Mouse (Mus musculus): Measurements from ENCODE around the gene Fmo5. TPM values are rescaled to one million over a fixed set of nuclear protein-coding genes. Genes with fewer than 3 reads are reported as not detected.

The Fmo5 gene
- polyA plus RNA-seq, 1 experiment = 20.1 TPM

DNA sequence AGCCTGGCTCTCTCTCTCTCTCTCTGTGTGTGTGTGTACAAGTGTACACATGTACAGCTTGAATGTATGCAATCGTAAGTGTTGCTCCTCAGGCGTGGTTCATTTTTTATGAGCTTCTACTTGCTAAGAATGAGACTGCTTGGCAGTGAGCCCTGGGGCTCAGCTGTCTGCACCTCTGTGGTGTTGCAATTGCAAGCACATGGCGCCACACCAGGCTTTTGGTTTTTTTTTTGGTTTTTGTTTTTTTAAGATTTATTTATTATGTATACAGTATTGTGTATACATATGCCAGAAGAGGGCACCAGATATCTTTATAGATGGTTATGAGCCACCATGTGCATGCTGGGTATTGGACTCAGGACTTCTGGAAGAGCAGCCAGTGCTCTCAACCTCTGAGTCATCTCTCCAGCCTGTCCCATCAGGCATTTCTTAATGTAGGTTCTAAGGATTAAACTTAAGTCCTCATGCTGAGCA lies 5.7 kb downstream of the Fmo5 start:
- TF ChIP-seq CTCF (IDR thresholded peaks at IDR 0.05; ENCODE audit: control insufficient read depth, insufficient read depth, low read length) (no peak), POLR2A (IDR thresholded peaks at IDR 0.05; ENCODE audit: borderline replicate concordance, control insufficient read depth, low read depth, low read length) (no peak)
- Histone ChIP-seq H3K4me3 (replicated peaks; ENCODE audit: control insufficient read depth, low read depth, low read length) (no peak overlapping the region), H3K27ac (ENCODE audit: control insufficient read depth, insufficient read depth, low read depth, low read length, poor library complexity) (no peak overlapping the region), H3K4me1 (ENCODE audit: control insufficient read depth, insufficient read depth, low read length) (peaks cover 5% of the 10 kb centered on the region; the same call in 1 of the 2 replicates)
- 29% methylated on average over 3 of the region's 3 CpGs for WGBS

DNA sequence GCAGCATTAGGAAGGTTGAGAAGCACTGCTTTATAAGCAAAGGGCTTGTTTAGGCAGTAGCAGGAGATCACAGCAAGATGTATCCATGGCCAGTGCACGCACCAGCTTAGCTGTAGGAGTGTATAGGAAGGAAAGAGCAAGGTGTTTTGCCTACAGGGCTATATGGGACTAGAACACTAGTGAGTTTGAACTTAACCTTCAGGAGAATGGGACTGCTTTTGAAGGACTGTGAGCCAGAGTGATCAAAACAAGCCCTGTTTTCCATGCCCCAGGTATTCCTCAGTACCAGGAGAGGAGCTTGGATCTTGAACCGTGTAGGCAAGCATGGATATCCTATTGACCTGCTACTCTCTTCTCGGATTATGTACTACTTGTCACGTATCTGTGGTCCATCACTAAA lies 12.8 kb downstream of the Fmo5 start:
- TF ChIP-seq POLR2A (IDR thresholded peaks at IDR 0.05; ENCODE audit: borderline replicate concordance, control insufficient read depth, low read depth, low read length) (no peak), CTCF (IDR thresholded peaks at IDR 0.05; ENCODE audit: control insufficient read depth, insufficient read depth, low read length) (no peak)
- 82% methylated on average over 4 of the region's 4 CpGs for WGBS

DNA sequence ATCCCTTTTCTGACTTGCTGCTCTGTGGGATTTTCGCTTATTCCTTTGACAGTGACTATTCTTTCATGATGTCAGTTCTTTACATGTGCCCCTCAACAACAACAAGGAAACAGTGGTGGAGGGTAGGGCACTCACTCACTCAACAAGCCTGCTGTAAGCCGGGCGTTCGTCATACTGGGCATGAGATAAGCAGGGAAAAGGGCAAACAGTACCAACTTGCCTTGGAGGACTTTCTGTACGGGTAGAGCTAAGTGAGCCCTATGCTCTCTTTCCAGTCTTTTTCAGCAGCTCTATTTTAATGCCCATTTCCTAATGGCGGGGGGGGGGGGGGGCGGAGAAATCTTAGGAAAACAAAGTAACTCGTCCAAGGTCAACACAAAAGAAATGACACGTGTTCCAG lies 13.4 kb downstream of the Fmo5 start:
- Histone ChIP-seq H3K4me3 (replicated peaks; ENCODE audit: control insufficient read depth, low read depth, low read length) (no peak overlapping the region), H3K4me1 (ENCODE audit: control insufficient read depth, insufficient read depth, low read length) (no peaks in the 10 kb centered on the region), H3K27ac (ENCODE audit: control insufficient read depth, insufficient read depth, low read depth, low read length, poor library complexity) (no peak overlapping the region)
- no peak for TF ChIP-seq CTCF (IDR thresholded peaks at IDR 0.05; ENCODE audit: control insufficient read depth, insufficient read depth, low read length)
- no peak for TF ChIP-seq POLR2A (IDR thresholded peaks at IDR 0.05; ENCODE audit: borderline replicate concordance, control insufficient read depth, low read depth, low read length)
- 81% methylated on average over 9 of the region's 9 CpGs for WGBS

More for the DNA sequence above, 12.8 kb downstream of the Fmo5 start:
- no peak overlapping the region for H3K4me3 ChIP-seq (replicated peaks; ENCODE audit: control insufficient read depth, low read depth, low read length)
- no peaks in the 10 kb centered on the region for H3K4me1 ChIP-seq (ENCODE audit: control insufficient read depth, insufficient read depth, low read length)
- no peak overlapping the region for H3K27ac ChIP-seq (ENCODE audit: control insufficient read depth, insufficient read depth, low read depth, low read length, poor library complexity)

DNA sequence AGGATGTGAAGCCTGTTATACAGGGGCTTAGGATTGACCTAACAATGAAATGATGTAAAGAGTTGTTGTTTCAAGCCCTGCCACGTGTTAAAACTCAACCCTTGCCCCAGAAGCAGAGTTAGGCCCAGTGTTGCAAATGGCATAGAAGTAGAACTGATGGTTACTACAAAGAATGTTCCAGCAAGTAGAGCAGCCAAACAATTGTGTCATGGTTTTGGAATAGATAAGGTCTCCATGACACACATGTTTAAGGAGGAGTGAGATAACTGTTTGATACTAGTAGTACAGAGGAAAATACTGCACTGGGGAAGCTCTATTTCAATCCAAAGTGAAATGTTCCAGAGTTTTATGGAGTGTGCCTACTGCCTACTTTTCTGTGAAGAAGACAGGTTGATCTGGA lies 19.9 kb downstream of the Fmo5 start:
- H3K4me1 ChIP-seq (ENCODE audit: control insufficient read depth, insufficient read depth, low read length) = no peaks in the 10 kb centered on the region
- TF ChIP-seq POLR2A (IDR thresholded peaks at IDR 0.05; ENCODE audit: borderline replicate concordance, control insufficient read depth, low read depth, low read length) (no peak), CTCF (IDR thresholded peaks at IDR 0.05; ENCODE audit: control insufficient read depth, insufficient read depth, low read length) (no peak)
- WGBS = 64% methylated on average over 1 of the region's 1 CpGs

DNA sequence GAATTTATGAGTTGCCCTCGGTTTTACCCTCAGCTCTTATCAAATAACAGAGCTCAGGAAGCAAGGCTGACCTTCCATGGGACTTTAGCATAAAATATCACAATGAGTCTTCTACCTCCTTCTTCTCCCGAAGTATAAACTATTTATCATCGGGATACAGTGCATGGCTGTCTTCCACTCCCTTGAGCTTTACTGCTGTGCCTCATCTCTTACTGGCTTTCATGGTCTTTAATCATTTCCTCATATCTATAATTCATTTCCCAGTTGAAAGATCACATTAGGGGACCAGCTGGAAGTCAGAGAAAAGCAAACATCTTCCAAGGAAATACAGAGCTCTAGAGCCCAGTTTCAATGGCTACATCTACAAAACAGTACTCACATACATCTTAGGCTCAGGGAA lies 20.4 kb downstream of the Fmo5 start:
- Histone ChIP-seq H3K4me3 (replicated peaks; ENCODE audit: control insufficient read depth, low read depth, low read length) (no peak overlapping the region), H3K27ac (ENCODE audit: control insufficient read depth, insufficient read depth, low read depth, low read length, poor library complexity) (no peak overlapping the region), H3K4me1 (ENCODE audit: control insufficient read depth, insufficient read depth, low read length) (no peaks in the 10 kb centered on the region)
- 76% methylated on average over 3 of the region's 3 CpGs for WGBS
- TF ChIP-seq CTCF (IDR thresholded peaks at IDR 0.05; ENCODE audit: control insufficient read depth, insufficient read depth, low read length) = no peak
- TF ChIP-seq POLR2A (IDR thresholded peaks at IDR 0.05; ENCODE audit: borderline replicate concordance, control insufficient read depth, low read depth, low read length) = no peak

More for the DNA sequence above, 19.9 kb downstream of the Fmo5 start:
- no peak overlapping the region for H3K4me3 ChIP-seq (replicated peaks; ENCODE audit: control insufficient read depth, low read depth, low read length)
- H3K27ac ChIP-seq (ENCODE audit: control insufficient read depth, insufficient read depth, low read depth, low read length, poor library complexity) = no peak overlapping the region

DNA sequence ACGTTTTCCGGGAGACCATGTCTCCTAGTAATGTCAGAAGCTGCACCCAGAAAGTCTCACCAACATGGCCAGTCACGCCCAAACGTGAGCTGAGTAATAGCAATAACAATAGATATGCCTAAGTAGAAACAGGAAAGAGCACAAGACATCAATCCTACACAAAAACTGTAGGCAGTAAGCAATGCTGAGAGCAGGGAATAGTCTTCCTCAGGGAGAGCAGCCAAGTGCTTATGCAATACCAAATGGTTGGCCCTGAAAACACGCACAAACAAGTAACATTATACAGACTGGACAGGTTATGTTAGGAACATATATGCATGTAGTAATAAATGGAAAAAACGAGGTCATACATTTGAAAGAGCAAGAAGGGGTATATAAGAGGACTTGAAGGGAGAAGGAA lies 20.9 kb downstream of the Fmo5 start:
- WGBS = 84% methylated on average over 6 of the region's 6 CpGs
- TF ChIP-seq POLR2A (IDR thresholded peaks at IDR 0.05; ENCODE audit: borderline replicate concordance, control insufficient read depth, low read depth, low read length) (no peak), CTCF (IDR thresholded peaks at IDR 0.05; ENCODE audit: control insufficient read depth, insufficient read depth, low read length) (no peak)
- no peak overlapping the region for H3K4me3 ChIP-seq (replicated peaks; ENCODE audit: control insufficient read depth, low read depth, low read length)
- no peaks in the 10 kb centered on the region for H3K4me1 ChIP-seq (ENCODE audit: control insufficient read depth, insufficient read depth, low read length)
- no peak overlapping the region for H3K27ac ChIP-seq (ENCODE audit: control insufficient read depth, insufficient read depth, low read depth, low read length, poor library complexity)

DNA sequence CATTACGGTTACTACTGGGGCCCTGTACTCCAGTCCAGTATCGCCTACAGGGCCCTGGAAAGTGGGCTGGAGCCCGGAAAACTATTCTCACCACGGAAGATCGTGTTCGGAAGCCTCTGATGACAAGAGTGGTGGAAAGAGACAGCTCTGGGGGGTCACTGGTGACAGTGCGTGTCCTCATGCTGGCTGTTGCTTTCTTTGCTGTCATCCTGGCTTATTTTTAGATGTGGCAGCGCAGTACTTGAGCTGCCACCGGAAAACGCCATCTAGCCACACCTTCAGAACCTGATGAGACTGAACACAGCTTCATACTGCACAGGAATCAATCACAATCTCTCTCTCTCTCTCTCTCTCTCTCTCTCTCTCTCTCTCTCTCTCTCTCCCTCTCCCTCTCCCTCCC lies 23.0 kb downstream of the Fmo5 start:
- WGBS = 85% methylated on average over 10 of the region's 10 CpGs
- Histone ChIP-seq H3K4me1 (ENCODE audit: control insufficient read depth, insufficient read depth, low read length) (no peaks in the 10 kb centered on the region), H3K4me3 (replicated peaks; ENCODE audit: control insufficient read depth, low read depth, low read length) (no peak overlapping the region), H3K27ac (ENCODE audit: control insufficient read depth, insufficient read depth, low read depth, low read length, poor library complexity) (no peak overlapping the region)
- TF ChIP-seq POLR2A (IDR thresholded peaks at IDR 0.05; ENCODE audit: borderline replicate concordance, control insufficient read depth, low read depth, low read length) (no peak), CTCF (IDR thresholded peaks at IDR 0.05; ENCODE audit: control insufficient read depth, insufficient read depth, low read length) (no peak)

DNA sequence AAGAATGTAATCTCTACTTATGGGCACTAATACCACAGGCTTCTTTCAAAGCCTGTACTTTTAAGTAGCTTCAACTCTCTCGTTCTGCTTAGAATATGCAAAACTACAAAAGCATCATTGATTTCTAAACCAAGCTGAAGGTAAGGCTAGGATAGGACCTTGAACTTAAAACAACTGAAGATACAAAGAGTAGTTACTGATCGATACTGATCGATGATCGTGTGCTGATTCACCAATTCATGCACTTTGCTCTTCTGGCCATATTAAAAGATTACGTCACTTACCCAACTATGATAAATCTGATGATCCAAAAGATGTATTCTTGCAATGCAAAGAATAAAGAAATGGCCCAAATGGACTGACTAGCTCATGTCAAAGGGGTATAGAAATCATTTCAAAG lies 25.2 kb downstream of the Fmo5 start:
- WGBS = 86% methylated on average over 5 of the region's 5 CpGs
- Histone ChIP-seq H3K4me1 (ENCODE audit: control insufficient read depth, insufficient read depth, low read length) (no peaks in the 10 kb centered on the region), H3K4me3 (replicated peaks; ENCODE audit: control insufficient read depth, low read depth, low read length) (no peak overlapping the region), H3K27ac (ENCODE audit: control insufficient read depth, insufficient read depth, low read depth, low read length, poor library complexity) (no peak overlapping the region)
- TF ChIP-seq CTCF (IDR thresholded peaks at IDR 0.05; ENCODE audit: control insufficient read depth, insufficient read depth, low read length) (no peak), POLR2A (IDR thresholded peaks at IDR 0.05; ENCODE audit: borderline replicate concordance, control insufficient read depth, low read depth, low read length) (no peak)

DNA sequence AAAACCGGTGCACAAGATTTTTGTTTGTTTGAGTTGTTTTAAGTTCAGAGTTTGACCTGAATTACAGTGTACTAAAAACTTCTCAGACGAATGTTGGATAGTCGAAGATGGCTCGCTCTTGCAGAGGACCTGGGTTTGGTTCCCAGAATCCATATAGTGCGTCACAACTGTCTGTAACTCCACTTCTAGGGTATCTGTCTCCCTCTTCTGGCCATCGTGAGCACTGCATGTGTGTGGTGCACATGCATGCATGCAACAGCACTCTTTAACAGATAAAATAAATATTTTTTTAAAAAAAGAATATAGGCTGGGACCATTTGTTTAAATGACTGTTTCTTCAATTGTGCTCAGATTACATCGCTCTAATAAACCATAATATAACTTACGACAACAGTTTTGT lies 26.3 kb downstream of the Fmo5 start:
- H3K27ac ChIP-seq (ENCODE audit: control insufficient read depth, insufficient read depth, low read depth, low read length, poor library complexity) = no peak overlapping the region
- 85% methylated on average over 8 of the region's 8 CpGs for WGBS
- no peaks in the 10 kb centered on the region for H3K4me1 ChIP-seq (ENCODE audit: control insufficient read depth, insufficient read depth, low read length)
- no peak for TF ChIP-seq POLR2A (IDR thresholded peaks at IDR 0.05; ENCODE audit: borderline replicate concordance, control insufficient read depth, low read depth, low read length)
- TF ChIP-seq CTCF (IDR thresholded peaks at IDR 0.05; ENCODE audit: control insufficient read depth, insufficient read depth, low read length) = peak; percentile 54
- no peak overlapping the region for H3K4me3 ChIP-seq (replicated peaks; ENCODE audit: control insufficient read depth, low read depth, low read length)

Data from bone marrow, adult 2 months (tissue).